Mouse (Mus musculus): ENCODE results near the gene Fgf7. TPM values are rescaled to one million over a fixed set of nuclear protein-coding genes. Genes with fewer than 3 reads are reported as not detected.

The Fgf7 gene
- total RNA-seq, 2 experiments from 2014 or later = 0.41 TPM; not detected in 1

- no peak for DNase-seq (ENCODE audit: extremely low spot score in 1 of 2, low spot score in 2 of 2)
- intact Hi-C loops (cut with DNase I) = no loop called here
Measured at GRCm38 (mm10) chr2:126052749-126053557, 18.5 kb downstream of the Fgf7 start.

- no peak for DNase-seq (ENCODE audit: extremely low spot score in 1 of 2, low spot score in 2 of 2)
- intact Hi-C loops (cut with DNase I) = no loop called here
Measured at GRCm38 (mm10) chr2:126053657-126054056, 19.2 kb downstream of the Fgf7 start.

DNA sequence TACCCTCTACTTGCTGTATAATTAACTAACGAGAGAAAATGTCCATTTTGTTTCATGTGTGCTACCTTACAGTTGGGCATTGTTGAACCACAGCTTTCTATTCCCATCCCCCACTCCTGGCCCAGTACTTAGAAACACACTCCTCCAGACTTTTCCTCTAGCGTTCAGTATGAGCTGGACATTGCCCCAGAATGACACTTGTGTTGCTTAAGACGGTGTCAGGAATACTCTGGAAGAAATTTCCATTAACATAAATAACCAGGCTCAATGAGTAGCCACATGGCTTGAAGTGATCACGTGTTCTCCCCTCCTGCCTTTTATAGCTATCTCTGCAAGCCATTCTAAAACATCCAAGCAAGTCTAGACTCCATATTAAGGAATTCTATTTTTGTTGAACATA, 26.1 kb downstream of the Fgf7 start:
- intact Hi-C loops (cut with DNase I) = no loop called here
- DNase-seq (ENCODE audit: extremely low spot score in 1 of 2, low spot score in 2 of 2) = no peak

DNA sequence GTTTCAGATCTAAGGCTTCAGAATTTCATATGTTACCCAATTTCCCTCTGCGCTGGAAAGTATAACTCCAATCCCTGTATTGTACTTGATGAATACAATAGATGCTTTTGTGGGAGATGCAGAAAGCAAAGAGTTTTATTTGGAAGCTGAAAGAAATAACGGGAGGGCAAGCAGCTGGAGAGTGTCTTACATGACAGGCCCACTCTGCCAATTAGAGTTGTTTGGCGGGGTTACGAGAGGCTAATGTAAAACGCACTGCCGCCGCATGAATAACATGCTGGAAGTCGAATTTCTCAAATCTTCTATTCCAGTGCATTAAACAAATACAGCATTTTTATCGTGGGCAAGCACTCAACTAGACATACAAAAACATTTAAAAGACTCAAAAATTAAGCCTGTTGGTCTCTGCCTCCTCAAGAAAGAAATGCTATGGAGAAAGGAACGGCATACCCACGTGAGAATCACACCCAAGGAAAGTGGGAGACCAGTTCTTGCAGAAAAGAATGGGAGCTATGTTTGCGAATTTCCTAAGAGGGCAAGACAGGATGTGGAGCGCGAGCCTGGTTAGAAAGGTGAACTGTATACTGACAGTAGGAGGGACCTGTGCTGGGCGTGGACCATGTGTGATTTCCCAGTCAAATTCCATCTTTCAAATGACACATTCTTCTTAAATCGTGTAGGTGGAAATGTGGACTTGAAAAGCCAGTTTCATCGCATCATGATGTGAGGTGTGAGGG, 26.7 kb downstream of the Fgf7 start:
- intact Hi-C loops (cut with DNase I) = no loop called here
- no peak for DNase-seq (ENCODE audit: extremely low spot score in 1 of 2, low spot score in 2 of 2)

- intact Hi-C loops (cut with DNase I) = no loop called here
- no peak for DNase-seq (ENCODE audit: extremely low spot score in 1 of 2, low spot score in 2 of 2)
Measured at GRCm38 (mm10) chr2:126062876-126063275, 28.4 kb downstream of the Fgf7 start.

DNA sequence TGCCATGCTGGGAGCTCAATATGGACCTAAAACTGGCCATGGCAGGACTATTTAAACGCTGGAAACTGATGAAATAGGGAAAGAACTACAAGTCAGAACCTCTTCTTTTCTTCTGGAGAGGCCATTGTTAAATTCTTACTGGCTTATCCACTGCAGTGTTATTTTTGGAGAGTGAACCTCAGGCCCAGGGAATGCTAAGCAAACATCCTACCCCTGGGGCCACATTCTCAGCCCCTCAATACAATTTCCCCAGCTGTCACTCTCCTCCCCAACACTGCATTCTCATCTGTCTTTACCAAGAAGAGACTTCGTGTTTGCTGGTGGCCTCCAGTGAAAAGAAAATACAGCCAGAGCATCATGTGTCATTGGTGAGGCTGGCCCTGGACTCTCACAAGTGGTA, 30.4 kb downstream of the Fgf7 start:
- intact Hi-C loops (cut with DNase I) = no loop called here
- DNase-seq (ENCODE audit: extremely low spot score in 1 of 2, low spot score in 2 of 2) = no peak

- intact Hi-C loops (cut with DNase I) = no loop called here
- DNase-seq (ENCODE audit: extremely low spot score in 1 of 2, low spot score in 2 of 2) = no peak
Measured at GRCm38 (mm10) chr2:126065303-126065856, 30.9 kb downstream of the Fgf7 start.

DNA sequence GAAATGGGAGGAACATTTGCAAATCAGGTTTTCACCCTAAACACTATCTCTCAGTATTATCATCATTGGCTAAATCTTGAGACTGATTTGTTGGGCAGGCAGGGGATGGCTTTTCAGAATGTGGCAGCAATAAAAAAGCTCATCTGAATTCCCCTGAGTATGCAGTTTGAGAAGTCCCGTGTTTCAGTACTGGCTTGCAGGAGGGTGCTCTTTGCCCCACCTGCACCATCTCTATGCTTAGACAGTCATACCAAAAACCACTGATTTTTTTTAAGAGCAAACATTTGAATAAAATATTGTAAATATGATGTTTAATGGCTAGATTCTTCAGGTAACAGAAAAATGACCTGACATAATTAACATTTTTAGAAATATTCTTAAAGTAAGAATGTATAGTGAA, 35.3 kb downstream of the Fgf7 start:
- intact Hi-C loops (cut with DNase I) = no loop called here
- DNase-seq (ENCODE audit: extremely low spot score in 1 of 2, low spot score in 2 of 2) = no peak

- intact Hi-C loops (cut with DNase I) = no loop called here
- no peak for DNase-seq (ENCODE audit: extremely low spot score in 1 of 2, low spot score in 2 of 2)
Measured at GRCm38 (mm10) chr2:126073744-126074143, 39.3 kb downstream of the Fgf7 start.

DNA sequence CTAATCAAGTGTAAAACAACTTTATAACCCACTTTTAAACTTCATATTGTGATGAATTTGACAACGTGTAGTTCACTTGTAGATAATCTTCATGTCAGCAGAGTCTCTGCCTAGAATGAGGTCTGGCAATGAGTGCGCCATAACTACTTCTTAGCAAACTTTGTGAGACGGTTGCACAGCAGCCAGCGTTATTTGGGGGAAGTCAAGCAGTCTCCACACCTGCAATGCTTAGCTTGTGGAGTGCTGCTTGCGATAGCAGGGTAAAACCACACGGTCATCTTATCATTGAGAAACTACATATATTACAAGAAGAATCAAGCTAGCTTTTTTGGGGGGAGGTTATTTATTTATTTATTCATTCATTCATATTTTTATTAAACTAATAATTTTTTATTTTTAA, 42.0 kb downstream of the Fgf7 start:
- no peak for DNase-seq (ENCODE audit: extremely low spot score in 1 of 2, low spot score in 2 of 2)
- intact Hi-C loops (cut with DNase I) = no loop called here

DNA sequence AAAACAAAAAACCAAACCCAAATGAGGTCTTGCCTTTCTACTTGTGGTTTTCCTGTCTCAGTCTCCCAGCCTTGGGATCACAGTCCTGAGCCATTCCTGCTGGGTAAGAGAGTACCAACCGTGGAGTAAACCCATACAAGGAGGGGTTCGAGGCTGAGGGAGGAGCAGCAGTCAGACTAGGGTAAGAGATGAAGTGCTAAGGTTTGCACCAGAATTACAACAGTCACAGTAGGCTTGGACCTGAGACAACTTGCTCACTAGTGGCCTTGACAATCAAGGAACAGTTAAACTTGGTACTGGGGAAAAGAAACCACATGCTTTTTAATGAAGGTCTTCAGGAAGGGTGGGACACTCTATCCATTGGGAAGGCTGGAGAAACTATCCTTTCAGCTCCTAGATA, 44.6 kb downstream of the Fgf7 start:
- intact Hi-C loops (cut with DNase I) = no loop called here
- no peak for DNase-seq (ENCODE audit: extremely low spot score in 1 of 2, low spot score in 2 of 2)

DNA sequence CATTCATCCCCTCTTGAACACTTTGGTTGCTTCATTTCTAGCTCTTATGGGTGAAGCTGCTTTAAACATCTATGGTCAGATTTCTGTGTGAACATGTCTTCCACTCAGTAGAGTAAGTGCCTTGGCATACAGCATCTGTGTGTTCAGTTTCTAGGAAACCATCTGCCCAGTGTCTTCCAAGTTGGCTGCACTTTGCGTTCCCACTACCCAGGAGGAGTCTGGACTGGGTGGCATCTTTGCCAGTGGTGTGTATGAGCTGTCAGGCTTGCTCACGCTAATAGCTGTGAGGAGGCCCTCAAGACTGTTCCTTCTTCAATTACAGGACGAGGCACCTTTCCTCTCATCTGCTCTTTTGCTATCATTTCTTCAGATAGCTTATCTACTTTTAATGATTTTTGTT, 49.9 kb downstream of the Fgf7 start:
- intact Hi-C loops (cut with DNase I) = no loop called here
- DNase-seq (ENCODE audit: extremely low spot score in 1 of 2, low spot score in 2 of 2) = no peak

- intact Hi-C loops (cut with DNase I) = no loop called here
Measured at GRCm38 (mm10) chr2:126086187-126086586, 51.7 kb downstream of the Fgf7 start.

DNA sequence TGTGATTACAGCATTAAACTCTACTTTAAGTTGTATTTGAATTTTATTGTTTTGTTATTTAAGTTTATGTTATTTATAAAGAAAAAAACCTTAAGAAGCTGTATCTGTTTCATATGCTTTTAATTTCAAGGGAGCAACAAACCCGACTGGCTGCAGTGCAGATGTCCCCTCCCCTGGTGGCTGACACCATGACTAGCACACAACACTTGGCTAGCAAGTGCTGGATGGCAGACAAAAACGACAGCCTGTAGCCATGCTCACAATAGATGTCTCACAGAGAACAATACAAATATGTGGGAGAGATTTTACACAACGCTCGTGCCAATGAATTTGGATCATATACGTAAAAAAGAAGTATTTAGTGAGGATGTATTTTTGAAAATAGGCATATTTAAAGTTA, 56.0 kb downstream of the Fgf7 start:
- DNase-seq (ENCODE audit: extremely low spot score in 1 of 2, low spot score in 2 of 2) = no peak
- intact Hi-C loops (cut with DNase I) = no loop called here

More at GRCm38 (mm10) chr2:126086187-126086586, 51.7 kb downstream of the Fgf7 start:
- DNase-seq (ENCODE audit: extremely low spot score in 1 of 2, low spot score in 2 of 2) = no peak

DNA sequence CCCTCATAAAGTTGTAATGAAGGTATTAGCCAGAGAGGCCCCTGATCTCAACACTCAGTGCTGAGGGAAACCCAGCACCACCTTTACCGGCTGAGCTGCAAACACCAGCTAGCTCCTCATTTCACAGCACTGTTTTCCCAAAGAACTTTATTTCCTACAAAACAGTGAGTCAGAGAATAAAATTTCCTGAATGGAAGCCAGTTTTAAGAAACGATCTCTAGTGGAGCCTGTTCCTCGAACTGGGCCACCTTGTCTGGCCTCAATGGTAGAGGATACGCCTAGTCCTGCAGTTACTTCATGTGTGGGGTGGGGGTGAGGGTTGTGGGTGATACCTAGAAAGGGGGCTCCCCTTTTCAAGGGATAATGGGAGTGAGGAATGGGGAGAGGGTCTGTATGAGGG, 60.2 kb downstream of the Fgf7 start:
- intact Hi-C loops (cut with DNase I) = no loop called here
- DNase-seq (ENCODE audit: extremely low spot score in 1 of 2, low spot score in 2 of 2) = no peak

Other genes with a start within 250 kb of the Fgf7 start
- gene Galk2, start 175.5 kb upstream of the Fgf7 start, total RNA-seq (2021) = 10 to 100 TPM; 25.1 to 26.7 TPM
- gene Cops2, start 175.5 kb upstream of the Fgf7 start, total RNA-seq (2021) = 100 to 1,000 TPM; 102 to 114 TPM
- under 1 TPM in 1 of 2 experiments, not detected in 1; 0.54 TPM for gene Fam227b, start 117.3 kb downstream of the Fgf7 start, total RNA-seq (2021)
- gene Dtwd1, start 117.5 kb downstream of the Fgf7 start, total RNA-seq (2021) = 10 to 100 TPM; 12.9 to 14.5 TPM
- not detected for gene Gm17555, start 180.4 kb downstream of the Fgf7 start, total RNA-seq (2021)

Data from left cerebral cortex, postnatal 10 days (tissue).